Mouse (Mus musculus) liver, embryonic 13.5 days (tissue): Measurements from ENCODE around the gene Zdhhc19. TPM values are rescaled to one million over a fixed set of nuclear protein-coding genes. Genes with fewer than 3 reads are reported as not detected.

Experiments used
- ATAC-seq: fragments of 200-750 bp; cut with Nextera tagmentation; 2 replicates; pipeline ENCODE4 v1.8.0; 2017; ENCODE audit warnings: low read depth, mild to moderate bottlenecking, moderate number of reproducible peaks, moderate library complexity
- DNase-seq: peaks from one replicate; pipeline ENCODE4 v3.0.0; 2022
- H3K27ac ChIP-seq: fragments of 300-500 bp; sonication (generic); 2 replicates; pipeline ENCODE4 v1.5.1; 2015; ENCODE audit warnings: moderate library complexity, mild to moderate bottlenecking, inconsistent platforms
- H3K27me3 ChIP-seq: fragments of 300-500 bp; sonication (generic); 2 replicates; pipeline ENCODE4 v1.6.1; 2015; ENCODE audit warnings: mild to moderate bottlenecking, inconsistent platforms
- H3K36me3 ChIP-seq: fragments of 300-500 bp; sonication (generic); 2 replicates; pipeline ENCODE4 v1.6.1; 2015; ENCODE audit warnings: mild to moderate bottlenecking, inconsistent platforms
- H3K4me1 ChIP-seq: fragments of 300-500 bp; sonication (generic); replicated peaks from 2 replicates; pipeline ENCODE4 v1.6.1; 2015; ENCODE audit warnings: inconsistent platforms
- H3K4me2 ChIP-seq: fragments of 300-500 bp; sonication (generic); 2 replicates; pipeline ENCODE4 v1.6.1; 2015; ENCODE audit warnings: inconsistent platforms, mild to moderate bottlenecking, moderate library complexity
- H3K4me3 ChIP-seq: fragments of 300-500 bp; sonication (generic); replicated peaks from 2 replicates; pipeline ENCODE4 v1.5.1; 2015; ENCODE audit warnings: mild to moderate bottlenecking, inconsistent platforms
- H3K9ac ChIP-seq: fragments of 300-500 bp; sonication (generic); 2 replicates; pipeline ENCODE4 v1.6.1; 2015; ENCODE audit warnings: mild to moderate bottlenecking, inconsistent platforms
- H3K9me3 ChIP-seq: fragments of 300-500 bp; sonication (generic); replicated peaks from 2 replicates; pipeline ENCODE4 v1.6.1; 2016; ENCODE audit warnings: inconsistent platforms
- WGBS: fragments of 180-500 bp; shearing (Covaris S2); methylation state at CpG from one replicate; pipeline ENCODE4 v1.1.7; 2015; ENCODE audit not compliant: insufficient replicate concordance; 5-methylcytosine and 5-hydroxymethylcytosine counted together
- polyA plus RNA-seq: library from polyadenylated mRNA; unstranded; fragments of >200 nt; fragmentation: Nextera tagmentation; extraction: Ambion mirVana; gene quantifications from 2 replicates; pipeline ENCODE4 v1.2.1, GENCODE M21; 2015

The Zdhhc19 gene
- polyA plus RNA-seq, 1 experiment from 2014 or later = not detected

DNA sequence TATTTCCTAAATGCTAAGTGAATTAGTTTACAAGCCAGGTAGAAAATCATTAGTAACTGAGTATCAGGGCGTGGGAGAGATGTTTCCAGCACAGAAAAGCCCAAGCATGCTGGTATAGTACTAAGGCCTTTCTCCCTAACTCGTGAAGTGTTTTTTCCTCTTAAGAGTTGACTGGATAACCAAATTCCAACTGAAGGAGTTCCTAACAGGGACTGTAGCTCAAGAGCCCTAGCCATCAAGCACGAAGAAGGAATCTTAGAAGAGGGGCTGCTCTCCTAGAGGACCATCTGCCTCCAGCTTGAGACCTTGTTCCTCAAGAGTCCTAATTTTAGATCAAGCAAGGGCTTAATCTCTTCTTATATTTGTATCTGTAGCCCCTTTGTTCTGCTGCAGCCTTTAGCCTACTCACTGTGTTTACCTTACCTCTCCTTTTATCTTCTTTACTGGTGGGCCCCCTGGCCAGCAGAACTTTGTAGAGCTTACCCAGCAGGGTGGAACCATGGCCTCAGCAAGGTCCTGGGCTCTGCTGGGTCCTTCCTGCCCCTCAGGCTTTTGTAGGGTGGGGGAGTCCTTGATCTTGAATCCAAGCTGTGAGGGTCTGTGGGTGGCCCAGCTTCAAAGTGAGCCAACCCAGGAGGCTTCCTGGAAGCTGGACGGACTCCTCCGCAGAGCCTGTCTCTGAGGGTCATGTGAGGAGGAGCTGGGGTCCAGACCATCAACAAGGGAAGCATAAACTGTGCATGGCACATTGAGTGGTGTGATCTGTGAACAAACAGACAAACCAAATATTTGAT, 42.0 kb downstream of the Zdhhc19 start:
- H3K36me3 ChIP-seq = no peaks in the 10 kb centered on the region
- no peak overlapping the region for H3K4me3 ChIP-seq
- 72% methylated on average over 5 of the region's 5 CpGs for WGBS
- H3K27ac ChIP-seq = peak overlapping the region; percentile 65
- H3K9me3 ChIP-seq = peaks cover 3% of the 10 kb centered on the region; the same call in 1 of the 2 replicates
- H3K27me3 ChIP-seq = peaks cover 6% of the 10 kb centered on the region; the same call in 1 of the 2 replicates
- no peak overlapping the region for H3K4me2 ChIP-seq
- peaks cover 82% of the 10 kb centered on the region for H3K4me1 ChIP-seq
- DNase-seq = no peak
- H3K9ac ChIP-seq = peak overlapping the region; percentile 35
- ATAC-seq = no peak

DNA sequence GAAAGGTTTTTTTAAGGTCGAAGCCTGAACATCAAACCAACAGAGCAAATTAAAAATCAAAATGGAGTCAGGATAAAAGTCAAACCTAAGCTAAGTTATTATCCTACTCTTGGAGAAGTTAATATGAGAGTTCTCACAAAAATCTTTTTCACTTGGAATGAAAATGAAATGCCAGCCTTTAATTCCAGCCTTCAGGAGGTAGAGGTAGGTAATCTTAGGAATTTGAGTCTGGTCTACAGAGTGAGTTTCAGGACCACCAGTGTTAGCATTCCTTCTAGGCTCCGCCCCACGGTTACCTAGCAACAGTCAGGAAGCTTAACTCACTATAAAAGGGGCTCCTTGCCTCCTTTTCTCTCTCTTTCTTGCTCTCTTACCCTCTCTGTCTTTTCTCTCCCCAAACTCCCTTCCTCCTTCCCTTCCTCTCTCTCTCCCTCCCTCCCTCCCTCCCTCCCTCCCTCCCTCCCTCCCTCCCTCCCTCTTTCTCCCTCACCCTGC, 42.7 kb downstream of the Zdhhc19 start:
- H3K9me3 ChIP-seq = peaks cover 3% of the 10 kb centered on the region; the same call in 1 of the 2 replicates
- H3K4me3 ChIP-seq = no peak overlapping the region
- H3K27me3 ChIP-seq = peaks cover 6% of the 10 kb centered on the region; the same call in 1 of the 2 replicates
- H3K4me1 ChIP-seq = peaks cover 87% of the 10 kb centered on the region
- DNase-seq = no peak
- H3K36me3 ChIP-seq = no peaks in the 10 kb centered on the region
- no peak for ATAC-seq
- peak overlapping the region; percentile 65 for H3K27ac ChIP-seq
- 0 out of 2 replicates have a peak overlapping the region, but pooled peaks have one; percentile 35 for H3K9ac ChIP-seq
- WGBS = 48% methylated on average over 3 of the region's 3 CpGs
- no peak overlapping the region for H3K4me2 ChIP-seq

GRCm38 (mm10) chr16:32541338-32542179, 45.5 kb downstream of the Zdhhc19 start:
- no peak overlapping the region for H3K4me3 ChIP-seq
- DNase-seq = no peak
- H3K9me3 ChIP-seq = peaks cover 3% of the 10 kb centered on the region; the same call in 1 of the 2 replicates
- H3K36me3 ChIP-seq = no peaks in the 10 kb centered on the region
- peaks cover 69% of the 10 kb centered on the region for H3K4me1 ChIP-seq
- H3K9ac ChIP-seq = peak overlapping the region; percentile 43
- H3K27me3 ChIP-seq = no peaks in the 10 kb centered on the region
- no peak overlapping the region for H3K4me2 ChIP-seq
- H3K27ac ChIP-seq = peak overlapping the region; percentile 83
- 43% methylated on average over 6 of the region's 6 CpGs for WGBS
- peak; percentile 80 for ATAC-seq

DNA sequence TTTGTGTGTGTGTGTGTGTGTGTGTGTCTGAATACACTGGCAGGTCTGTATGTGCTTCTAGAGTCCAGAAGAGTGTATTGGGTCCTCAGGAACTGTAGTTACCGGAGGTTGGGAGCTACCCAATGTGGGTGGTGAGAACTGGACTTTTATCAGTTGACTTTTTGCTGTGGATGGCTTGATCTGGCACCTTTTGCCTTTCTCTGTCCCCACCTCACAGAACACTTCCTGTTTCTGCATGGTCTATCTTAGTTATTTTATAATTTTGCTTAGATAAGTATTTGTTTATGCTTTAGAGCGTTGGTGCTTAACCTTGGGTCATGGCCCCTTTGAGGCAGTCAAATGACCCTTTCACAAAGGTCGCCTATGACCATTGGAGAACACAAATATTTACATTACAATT, 47.4 kb downstream of the Zdhhc19 start:
- Histone ChIP-seq H3K27ac (peak overlapping the region; percentile 43; the same call in 1 of the 2 replicates), H3K4me2 (no peak overlapping the region), H3K27me3 (no peaks in the 10 kb centered on the region), H3K36me3 (no peaks in the 10 kb centered on the region), H3K9ac (no peak overlapping the region), H3K4me1 (peaks cover 68% of the 10 kb centered on the region), H3K4me3 (no peak overlapping the region), H3K9me3 (peaks cover 3% of the 10 kb centered on the region; the same call in 1 of the 2 replicates)
- 73% methylated on average over 3 of the region's 3 CpGs for WGBS
- ATAC-seq = no peak
- DNase-seq = no peak

DNA sequence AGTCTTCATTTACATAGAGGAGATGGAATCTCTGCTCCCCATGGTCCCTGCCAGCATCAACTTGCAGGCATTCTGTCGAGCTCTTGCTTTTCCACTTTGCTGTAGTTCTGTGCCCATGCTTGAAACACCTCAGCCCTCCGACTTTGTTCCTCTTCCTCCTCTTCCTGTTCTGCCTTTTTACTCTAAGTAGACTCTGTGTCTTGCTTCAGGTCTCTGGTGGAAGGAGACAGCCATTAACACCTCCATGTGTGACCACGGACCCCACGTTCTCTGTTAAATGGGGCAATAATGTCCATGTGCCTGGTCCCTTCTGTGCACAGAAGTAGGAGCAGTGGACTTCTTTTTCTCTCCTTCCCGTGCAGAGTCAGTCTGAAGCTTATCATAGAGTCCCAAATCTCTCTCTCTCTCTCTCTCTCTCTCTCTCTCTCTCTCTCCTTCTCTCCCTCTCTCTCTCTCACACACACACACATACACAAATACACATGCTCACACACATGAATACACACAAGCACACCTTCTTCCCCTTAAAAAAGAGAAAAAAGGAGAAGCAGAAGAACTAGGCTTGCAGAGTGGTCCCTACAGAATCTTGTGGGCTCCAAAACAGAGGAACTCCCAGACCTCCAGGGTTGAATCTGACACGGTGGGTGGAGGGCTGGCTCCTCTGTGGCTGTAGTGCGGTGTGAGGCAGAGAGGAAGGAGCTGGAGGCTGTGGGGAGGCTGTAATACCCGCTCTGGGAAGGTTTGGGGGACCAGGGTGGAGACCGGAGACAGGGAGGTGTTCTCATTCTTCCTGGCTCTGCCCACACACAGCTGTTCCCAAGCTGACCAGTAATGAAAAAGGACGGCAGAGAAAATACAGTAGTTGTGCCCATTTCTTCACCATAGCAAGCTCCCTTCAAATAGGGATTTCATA, 51.3 kb downstream of the Zdhhc19 start:
- H3K27ac ChIP-seq = peak overlapping the region; percentile 60
- peak; percentile 64 for ATAC-seq
- H3K9me3 ChIP-seq = peaks cover 3% of the 10 kb centered on the region; the same call in 1 of the 2 replicates
- no peak overlapping the region for H3K4me3 ChIP-seq
- WGBS = 17% methylated on average over 10 of the region's 10 CpGs
- H3K4me2 ChIP-seq = peak overlapping the region; percentile 41
- H3K27me3 ChIP-seq = no peaks in the 10 kb centered on the region
- peak overlapping the region; percentile 58 for H3K9ac ChIP-seq
- DNase-seq = no peak
- H3K4me1 ChIP-seq = peaks cover 43% of the 10 kb centered on the region
- H3K36me3 ChIP-seq = no peaks in the 10 kb centered on the region

DNA sequence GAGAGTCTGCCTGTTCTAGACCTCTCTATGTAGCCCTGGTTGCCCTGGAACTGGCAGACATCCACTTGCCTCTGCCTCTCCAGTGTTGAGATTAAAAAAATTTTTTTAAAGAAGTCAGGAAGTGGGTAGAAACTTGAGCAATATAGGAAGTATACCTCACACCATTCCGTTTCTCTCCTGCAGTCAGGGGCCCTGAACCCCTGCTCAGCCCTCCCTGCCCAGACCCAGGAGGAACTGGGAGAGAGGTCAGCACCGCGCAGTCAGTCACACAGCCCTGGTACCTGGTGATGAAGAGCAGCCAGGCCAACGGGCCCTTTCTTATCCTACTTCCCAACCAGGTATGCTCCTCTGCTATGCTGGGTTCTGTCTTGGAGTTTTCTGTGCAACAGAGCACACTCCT, 54.0 kb downstream of the Zdhhc19 start:
- H3K4me3 ChIP-seq = no peak overlapping the region
- ATAC-seq = no peak

DNA sequence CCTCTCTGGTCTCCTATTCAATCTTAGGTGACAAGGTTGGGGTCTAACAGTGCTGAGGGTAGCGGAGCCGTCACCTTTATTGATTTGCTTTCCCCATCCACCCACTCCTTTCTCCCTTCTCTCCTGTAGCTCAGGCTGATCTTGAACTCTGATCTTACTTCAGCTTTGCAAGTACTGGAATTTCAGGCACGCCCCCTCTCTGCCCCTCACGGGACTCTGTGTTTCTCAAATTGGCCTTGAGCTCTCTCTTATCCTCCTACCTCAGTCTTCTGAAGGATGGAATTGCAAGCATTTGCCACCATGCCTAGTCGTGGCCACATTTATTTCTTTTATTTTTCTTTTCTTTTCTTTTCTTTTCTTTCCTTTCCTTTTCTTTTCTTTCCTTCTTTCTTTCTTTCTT, 54.4 kb downstream of the Zdhhc19 start:
- Histone ChIP-seq H3K4me2 (no peak overlapping the region), H3K4me3 (no peak overlapping the region), H3K9ac (0 out of 2 replicates have a peak overlapping the region, but pooled peaks have one; percentile 34), H3K9me3 (no peaks in the 10 kb centered on the region), H3K36me3 (no peaks in the 10 kb centered on the region), H3K4me1 (peaks cover 35% of the 10 kb centered on the region), H3K27me3 (no peaks in the 10 kb centered on the region), H3K27ac (peak overlapping the region; percentile 26; the same call in 1 of the 2 replicates)
- no peak for ATAC-seq
- WGBS = 71% methylated on average over 5 of the region's 5 CpGs
- no peak for DNase-seq

More for the DNA sequence above, 54.0 kb downstream of the Zdhhc19 start:
- Histone ChIP-seq H3K27me3 (no peaks in the 10 kb centered on the region), H3K36me3 (no peaks in the 10 kb centered on the region), H3K4me1 (peaks cover 35% of the 10 kb centered on the region), H3K9me3 (no peaks in the 10 kb centered on the region), H3K4me2 (no peak overlapping the region), H3K9ac (0 out of 2 replicates have a peak overlapping the region, but pooled peaks have one; percentile 34), H3K27ac (peak overlapping the region; percentile 26; the same call in 1 of the 2 replicates)
- DNase-seq = no peak
- 38% methylated on average over 4 of the region's 4 CpGs for WGBS

DNA sequence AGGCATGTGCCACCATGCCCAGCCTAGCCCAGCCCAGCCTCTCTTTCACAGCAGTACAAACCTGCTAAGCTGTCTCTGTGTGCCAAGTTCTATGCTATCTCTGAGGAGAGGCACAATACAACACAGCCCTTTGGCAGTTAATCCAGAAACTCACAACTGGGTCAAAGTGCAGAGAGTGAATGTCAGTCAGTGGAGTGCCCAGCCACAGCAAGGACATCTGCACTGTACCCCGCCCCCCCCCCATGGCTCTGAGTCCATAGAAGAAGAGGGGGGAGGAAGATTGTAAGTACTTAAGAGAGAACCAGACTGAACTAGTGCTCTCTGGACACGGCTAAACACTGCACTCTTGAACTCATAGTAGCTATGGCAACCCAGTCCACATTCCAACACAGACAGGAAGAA, 55.3 kb downstream of the Zdhhc19 start:
- peaks cover 33% of the 10 kb centered on the region for H3K4me1 ChIP-seq
- no peak for ATAC-seq
- no peak for DNase-seq
- no peaks in the 10 kb centered on the region for H3K36me3 ChIP-seq
- H3K9ac ChIP-seq = no peak overlapping the region
- H3K27ac ChIP-seq = peak overlapping the region; percentile 43
- H3K4me2 ChIP-seq = no peak overlapping the region
- 59% methylated on average over 2 of the region's 2 CpGs for WGBS
- no peaks in the 10 kb centered on the region for H3K9me3 ChIP-seq
- no peak overlapping the region for H3K4me3 ChIP-seq
- H3K27me3 ChIP-seq = no peaks in the 10 kb centered on the region

GRCm38 (mm10) chr16:32555588-32555987, 59.5 kb downstream of the Zdhhc19 start:
- ATAC-seq (no peak), DNase-seq (no peak)
- Histone ChIP-seq H3K27me3 (no peaks in the 10 kb centered on the region), H3K4me3 (no peak overlapping the region), H3K27ac (no peak overlapping the region), H3K4me2 (no peak overlapping the region), H3K9me3 (no peaks in the 10 kb centered on the region), H3K36me3 (no peaks in the 10 kb centered on the region), H3K9ac (no peak overlapping the region), H3K4me1 (peaks cover 20% of the 10 kb centered on the region)
- WGBS = 62% methylated on average over 3 of the region's 3 CpGs

GRCm38 (mm10) chr16:32559493-32559892, 63.4 kb downstream of the Zdhhc19 start:
- Histone ChIP-seq H3K27me3 (no peaks in the 10 kb centered on the region), H3K4me2 (no peak overlapping the region), H3K4me3 (no peak overlapping the region), H3K9me3 (no peaks in the 10 kb centered on the region), H3K27ac (peak overlapping the region; percentile 19; the same call in 1 of the 2 replicates), H3K4me1 (peaks cover 27% of the 10 kb centered on the region), H3K36me3 (no peaks in the 10 kb centered on the region), H3K9ac (0 out of 2 replicates have a peak overlapping the region, but pooled peaks have one; percentile 2)
- DNase-seq (no peak), ATAC-seq (no peak)
- 71% methylated on average over 4 of the region's 4 CpGs for WGBS
